Mouse (Mus musculus): ENCODE data around the gene Lsm14b. TPM values are rescaled to one million over a fixed set of nuclear protein-coding genes. Genes with fewer than 3 reads are reported as not detected.

Gene Lsm14b
- total RNA-seq (2021) = 10 to 100 TPM; 43.0 to 44.9 TPM
- long read RNA-seq, experiment 1, partial matches to known transcripts = 2 of 7 reads
- long read RNA-seq, experiment 1, other reads (novel, unspliced or antisense) = 1 of 7 reads
- long read RNA-seq, experiment 2, partial matches to known transcripts = 0 of 1 reads
- long read RNA-seq, experiment 2, other reads (novel, unspliced or antisense) = 1 of 1 reads

GRCm38 (mm10) chr2:180024401-180025098, at the start of gene Lsm14b:
Gene Lsm14b (plus strand): TSS chr2:180024987.
- DNase-seq = peak; percentile 99

- DNase-seq = peak; percentile 33 to 57
Observed at GRCm38 (mm10) chr2:179975851-179976250, 48.9 kb upstream of the Lsm14b start.

- no peak for DNase-seq
Observed at GRCm38 (mm10) chr2:179976295-179976627, 48.5 kb upstream of the Lsm14b start.

GRCm38 (mm10) chr2:179976628-179977343, 48.0 kb upstream of the Lsm14b start, which contains the start of gene Taf4:
Gene Taf4 (minus strand): TSS chr2:179976646.
- DNase-seq = peak; percentile 89 to 92

GRCm38 (mm10) chr2:179977344-179978025, 47.3 kb upstream of the Lsm14b start:
- no peak for DNase-seq

- no peak for DNase-seq
Observed at GRCm38 (mm10) chr2:179978250-179978649, 46.5 kb upstream of the Lsm14b start.

- peak; percentile 59 to 62 for DNase-seq
Observed at GRCm38 (mm10) chr2:179979836-179980235, 45.0 kb upstream of the Lsm14b start.

- DNase-seq = no peak
Observed at GRCm38 (mm10) chr2:179980616-179981015, 44.2 kb upstream of the Lsm14b start.

- DNase-seq = no peak
Observed at GRCm38 (mm10) chr2:179982715-179983114, 42.1 kb upstream of the Lsm14b start.

- peak in 1 of 2 experiments; percentile 33 for DNase-seq
Observed at GRCm38 (mm10) chr2:179984830-179985229, 40.0 kb upstream of the Lsm14b start.

- no peak for DNase-seq
Observed at GRCm38 (mm10) chr2:179985695-179986094, 39.1 kb upstream of the Lsm14b start.

GRCm38 (mm10) chr2:179986437-179987022, 38.3 kb upstream of the Lsm14b start:
- DNase-seq = no peak

GRCm38 (mm10) chr2:179989098-179989497, 35.7 kb upstream of the Lsm14b start:
- DNase-seq = no peak

GRCm38 (mm10) chr2:179993071-179993470, 31.7 kb upstream of the Lsm14b start:
- DNase-seq = no peak

GRCm38 (mm10) chr2:179998431-179998830, 26.4 kb upstream of the Lsm14b start:
- no peak for DNase-seq

- no peak for DNase-seq
Observed at GRCm38 (mm10) chr2:180001635-180002034, 23.2 kb upstream of the Lsm14b start.

GRCm38 (mm10) chr2:180005656-180006351, 19.0 kb upstream of the Lsm14b start:
- no peak for DNase-seq

GRCm38 (mm10) chr2:180006352-180007017, 18.3 kb upstream of the Lsm14b start:
- no peak for DNase-seq

- DNase-seq = no peak
Observed at GRCm38 (mm10) chr2:180010686-180011085, 14.1 kb upstream of the Lsm14b start.

- DNase-seq = no peak
Observed at GRCm38 (mm10) chr2:180011370-180011769, 13.4 kb upstream of the Lsm14b start.

GRCm38 (mm10) chr2:180013686-180014085, 11.1 kb upstream of the Lsm14b start:
- DNase-seq = no peak

All from adrenal gland, postnatal 36 days (tissue).